Mouse (Mus musculus) embryonic facial prominence, embryonic 15.5 days (tissue): ENCODE measurements around the gene Il1rap. TPM values are rescaled to one million over a fixed set of nuclear protein-coding genes. Genes with fewer than 3 reads are reported as not detected.

Experiments used
- ATAC-seq: fragments of 200-750 bp; cut with Nextera tagmentation; 2 replicates; pipeline ENCODE4 v1.8.0; 2017; ENCODE audit warnings: low read depth, moderate TSS enrichment; ENCODE audit not compliant: insufficient number of reproducible peaks, low FRiP score, low TSS enrichment
- H3K27ac ChIP-seq: fragments of 300-500 bp; sonication (generic); replicated peaks from 2 replicates; pipeline ENCODE4 v1.5.1; 2015; ENCODE audit warnings: mild to moderate bottlenecking, inconsistent platforms
- H3K27me3 ChIP-seq: fragments of 300-500 bp; sonication (generic); 2 replicates; pipeline ENCODE4 v1.6.1; 2015; ENCODE audit warnings: inconsistent platforms
- H3K36me3 ChIP-seq: fragments of 300-500 bp; sonication (generic); 2 replicates; pipeline ENCODE4 v1.6.1; 2015; ENCODE audit warnings: mild to moderate bottlenecking, inconsistent platforms
- H3K4me1 ChIP-seq: fragments of 300-500 bp; sonication (generic); 2 replicates; pipeline ENCODE4 v1.6.1; 2015; ENCODE audit warnings: inconsistent platforms
- H3K4me2 ChIP-seq: fragments of 300-500 bp; sonication (generic); replicated peaks from 2 replicates; pipeline ENCODE4 v1.6.1; 2015; ENCODE audit warnings: mild to moderate bottlenecking, inconsistent platforms
- H3K4me3 ChIP-seq: fragments of 300-500 bp; sonication (generic); replicated peaks from 2 replicates; pipeline ENCODE4 v1.5.1; 2015; ENCODE audit warnings: mild to moderate bottlenecking, inconsistent platforms
- H3K9ac ChIP-seq: fragments of 300-500 bp; sonication (generic); 2 replicates; pipeline ENCODE4 v1.6.1; 2015; ENCODE audit warnings: inconsistent platforms
- H3K9me3 ChIP-seq: fragments of 300-500 bp; sonication (generic); replicated peaks from 2 replicates; pipeline ENCODE4 v1.6.1; 2016; ENCODE audit warnings: inconsistent platforms
- WGBS: fragments of 180-500 bp; shearing (Covaris S2); methylation state at CpG from one replicate; pipeline ENCODE4 v1.1.7; 2015; 5-methylcytosine and 5-hydroxymethylcytosine counted together
- polyA plus RNA-seq: library from polyadenylated mRNA; unstranded; fragments of >200 nt; fragmentation: Nextera tagmentation; extraction: Ambion mirVana; gene quantifications from 2 replicates; pipeline ENCODE4 v1.2.1, GENCODE M21; 2015

The Il1rap gene
- polyA plus RNA-seq, 1 experiment from 2014 or later = 9.8 TPM

GRCm38 (mm10) chr16:26612499-26613220, 31.2 kb downstream of the Il1rap start:
- no peak for ATAC-seq
- Histone ChIP-seq H3K27me3 (no peaks in the 10 kb centered on the region), H3K4me3 (no peak overlapping the region), H3K27ac (no peak overlapping the region), H3K4me1 (no peaks in the 10 kb centered on the region), H3K9ac (no peak overlapping the region), H3K36me3 (no peaks in the 10 kb centered on the region), H3K9me3 (no peaks in the 10 kb centered on the region), H3K4me2 (no peak overlapping the region)
- WGBS = 88% methylated on average over 10 of the region's 10 CpGs

- Histone ChIP-seq H3K27me3 (no peaks in the 10 kb centered on the region), H3K4me1 (no peaks in the 10 kb centered on the region), H3K27ac (no peak overlapping the region), H3K36me3 (no peaks in the 10 kb centered on the region), H3K9me3 (no peaks in the 10 kb centered on the region), H3K4me3 (no peak overlapping the region), H3K4me2 (no peak overlapping the region), H3K9ac (no peak overlapping the region)
- WGBS = 79% methylated on average over 1 of the region's 1 CpGs
- ATAC-seq = no peak
These were observed 41.6 kb downstream of the Il1rap start for GRCm38 (mm10) chr16:26623141-26623540.

GRCm38 (mm10) chr16:26626065-26626464, 44.6 kb downstream of the Il1rap start:
- Histone ChIP-seq H3K9me3 (no peaks in the 10 kb centered on the region), H3K4me2 (no peak overlapping the region), H3K4me1 (no peaks in the 10 kb centered on the region), H3K36me3 (no peaks in the 10 kb centered on the region), H3K9ac (no peak overlapping the region), H3K4me3 (no peak overlapping the region), H3K27ac (no peak overlapping the region), H3K27me3 (no peaks in the 10 kb centered on the region)
- no peak for ATAC-seq
- 56% methylated on average over 3 of the region's 3 CpGs for WGBS

- Histone ChIP-seq H3K4me3 (no peak overlapping the region), H3K4me1 (no peaks in the 10 kb centered on the region), H3K27ac (no peak overlapping the region), H3K9ac (no peak overlapping the region), H3K4me2 (no peak overlapping the region), H3K36me3 (no peaks in the 10 kb centered on the region), H3K27me3 (no peaks in the 10 kb centered on the region), H3K9me3 (no peaks in the 10 kb centered on the region)
- WGBS = 46% methylated on average over 2 of the region's 2 CpGs
- no peak for ATAC-seq
These were observed 53.3 kb downstream of the Il1rap start for GRCm38 (mm10) chr16:26634800-26635199.

GRCm38 (mm10) chr16:26643077-26643476, 61.6 kb downstream of the Il1rap start:
- no peak for ATAC-seq
- Histone ChIP-seq H3K4me1 (no peaks in the 10 kb centered on the region), H3K27me3 (no peaks in the 10 kb centered on the region), H3K4me3 (no peak overlapping the region), H3K4me2 (no peak overlapping the region), H3K36me3 (no peaks in the 10 kb centered on the region), H3K27ac (no peak overlapping the region), H3K9ac (no peak overlapping the region), H3K9me3 (no peaks in the 10 kb centered on the region)
- 64% methylated on average over 6 of the region's 6 CpGs for WGBS

- H3K27ac ChIP-seq = no peak overlapping the region
- no peaks in the 10 kb centered on the region for H3K36me3 ChIP-seq
- H3K4me1 ChIP-seq = no peaks in the 10 kb centered on the region
- H3K9ac ChIP-seq = no peak overlapping the region
- H3K9me3 ChIP-seq = no peaks in the 10 kb centered on the region
- no peaks in the 10 kb centered on the region for H3K27me3 ChIP-seq
- 63% methylated on average over 2 of the region's 2 CpGs for WGBS
- H3K4me3 ChIP-seq = no peak overlapping the region
- no peak for ATAC-seq
- H3K4me2 ChIP-seq = no peak overlapping the region
These were observed 64.6 kb downstream of the Il1rap start for GRCm38 (mm10) chr16:26646066-26646465.

- no peak for ATAC-seq
- WGBS = 74% methylated on average over 1 of the region's 1 CpGs
- Histone ChIP-seq H3K4me3 (no peak overlapping the region), H3K36me3 (no peaks in the 10 kb centered on the region), H3K4me2 (no peak overlapping the region), H3K27ac (no peak overlapping the region), H3K9ac (no peak overlapping the region), H3K4me1 (no peaks in the 10 kb centered on the region), H3K27me3 (no peaks in the 10 kb centered on the region), H3K9me3 (no peaks in the 10 kb centered on the region)
These were observed 65.5 kb downstream of the Il1rap start for GRCm38 (mm10) chr16:26647036-26647435.

GRCm38 (mm10) chr16:26662722-26663436, 81.4 kb downstream of the Il1rap start:
- no peak overlapping the region for H3K4me2 ChIP-seq
- H3K9ac ChIP-seq = no peak overlapping the region
- no peak overlapping the region for H3K27ac ChIP-seq
- no peaks in the 10 kb centered on the region for H3K9me3 ChIP-seq
- no peaks in the 10 kb centered on the region for H3K27me3 ChIP-seq
- WGBS = 62% methylated on average over 7 of the region's 7 CpGs
- no peaks in the 10 kb centered on the region for H3K4me1 ChIP-seq
- no peak overlapping the region for H3K4me3 ChIP-seq
- H3K36me3 ChIP-seq = no peaks in the 10 kb centered on the region
- ATAC-seq = no peak

GRCm38 (mm10) chr16:26666401-26666800, 84.9 kb downstream of the Il1rap start:
- Histone ChIP-seq H3K9me3 (no peaks in the 10 kb centered on the region), H3K4me1 (no peaks in the 10 kb centered on the region), H3K27me3 (no peaks in the 10 kb centered on the region), H3K4me2 (no peak overlapping the region), H3K36me3 (no peaks in the 10 kb centered on the region), H3K4me3 (no peak overlapping the region), H3K9ac (no peak overlapping the region), H3K27ac (no peak overlapping the region)
- no peak for ATAC-seq
- 85% methylated on average over 2 of the region's 2 CpGs for WGBS

GRCm38 (mm10) chr16:26669081-26669480, 87.6 kb downstream of the Il1rap start:
- Histone ChIP-seq H3K4me1 (no peaks in the 10 kb centered on the region), H3K9me3 (no peaks in the 10 kb centered on the region), H3K4me3 (no peak overlapping the region), H3K27ac (no peak overlapping the region), H3K4me2 (no peak overlapping the region), H3K27me3 (no peaks in the 10 kb centered on the region), H3K9ac (no peak overlapping the region), H3K36me3 (no peaks in the 10 kb centered on the region)
- 61% methylated on average over 2 of the region's 2 CpGs for WGBS
- no peak for ATAC-seq

- H3K27me3 ChIP-seq = no peaks in the 10 kb centered on the region
- no peak overlapping the region for H3K4me3 ChIP-seq
- 88% methylated on average over 2 of the region's 2 CpGs for WGBS
- no peak overlapping the region for H3K9ac ChIP-seq
- H3K4me1 ChIP-seq = no peaks in the 10 kb centered on the region
- H3K9me3 ChIP-seq = no peaks in the 10 kb centered on the region
- no peaks in the 10 kb centered on the region for H3K36me3 ChIP-seq
- ATAC-seq = no peak
- H3K4me2 ChIP-seq = no peak overlapping the region
- H3K27ac ChIP-seq = no peak overlapping the region
These were observed 98.9 kb downstream of the Il1rap start for GRCm38 (mm10) chr16:26680381-26680780.

GRCm38 (mm10) chr16:26689771-26690170, 108.3 kb downstream of the Il1rap start:
- no peak overlapping the region for H3K9ac ChIP-seq

More at GRCm38 (mm10) chr16:26689771-26690170, 108.3 kb downstream of the Il1rap start:
- no peaks in the 10 kb centered on the region for H3K9me3 ChIP-seq
- WGBS = 68% methylated on average over 2 of the region's 2 CpGs
- no peak overlapping the region for H3K4me2 ChIP-seq
- H3K36me3 ChIP-seq = no peaks in the 10 kb centered on the region
- H3K4me3 ChIP-seq = no peak overlapping the region
- H3K27ac ChIP-seq = no peak overlapping the region
- no peaks in the 10 kb centered on the region for H3K4me1 ChIP-seq
- no peak for ATAC-seq
- no peaks in the 10 kb centered on the region for H3K27me3 ChIP-seq
